Mouse (Mus musculus) large intestine, adult 2 months (tissue): ENCODE measurements around the gene Gm3417. TPM values are rescaled to one million over a fixed set of nuclear protein-coding genes. Genes with fewer than 3 reads are reported as not detected.
"Not testable (repeated sequence)": the region's sequence is repeated elsewhere in the genome, so short reads cannot be mapped to it uniquely, and the experiment has no call there.

ENCODE experiments used
- DNase-seq: peaks from one replicate; pipeline ENCODE4 v3.0.0-alpha.2; 2012; ENCODE audit warnings: low read depth, low spot score
- WGBS: fragments of 180-500 bp; shearing (Covaris S2); methylation state at CpG from one replicate; pipeline ENCODE4 v1.1.7; 2018; 5-methylcytosine and 5-hydroxymethylcytosine counted together
- polyA plus RNA-seq: library from polyadenylated mRNA; depleted of rRNA; stranded (reverse); fragments of >200 nt; gene quantifications from 2 replicates; pipeline ENCODE4 v1.2.3, GENCODE M21; 2012

The Gm3417 gene
- polyA plus RNA-seq, 1 experiment = not detected

- under 1% methylated on average over 21 of the region's 23 CpGs for WGBS
- no peak for DNase-seq
These were observed 18.1 kb downstream of the Gm3417 start for GRCm38 (mm10) chr17:14960520-14960919.

GRCm38 (mm10) chr17:14959979-14960378 lies 18.6 kb downstream of the Gm3417 start:
- WGBS = 16% methylated on average over 3 of the region's 3 CpGs

DNA sequence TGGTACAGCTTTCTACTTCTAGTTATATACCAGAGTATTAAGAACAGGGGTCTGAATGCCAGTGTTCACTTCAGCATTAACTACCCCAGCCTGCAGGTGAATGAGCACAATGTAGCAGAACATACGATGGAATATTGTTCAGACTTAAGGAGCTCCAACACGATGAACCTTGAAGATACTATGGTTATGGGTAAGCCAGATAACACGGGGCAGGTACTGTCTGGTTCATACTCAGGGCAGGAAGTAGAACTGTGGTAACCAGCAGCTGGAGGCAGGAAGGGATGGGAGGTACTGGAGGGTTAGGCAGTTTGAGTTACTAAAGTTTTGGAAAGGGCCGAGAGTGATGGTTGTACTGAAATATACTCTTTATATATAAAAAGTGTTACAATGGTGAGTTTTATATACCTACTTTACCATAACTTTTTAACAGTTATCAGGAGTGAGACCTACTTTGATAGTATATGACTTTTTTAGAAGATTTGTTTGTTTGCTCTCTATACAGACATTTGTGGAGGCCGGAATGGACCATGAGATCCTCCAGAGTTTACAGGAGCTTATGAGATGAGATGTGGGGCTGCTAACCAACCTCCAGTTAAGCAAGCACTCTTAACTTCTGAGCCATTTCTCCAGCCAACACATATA lies 19.8 kb downstream of the Gm3417 start:
- no peak for DNase-seq
- 80% methylated on average over 5 of the region's 5 CpGs for WGBS

More at GRCm38 (mm10) chr17:14959979-14960378, 18.6 kb downstream of the Gm3417 start:
- no peak for DNase-seq

DNA sequence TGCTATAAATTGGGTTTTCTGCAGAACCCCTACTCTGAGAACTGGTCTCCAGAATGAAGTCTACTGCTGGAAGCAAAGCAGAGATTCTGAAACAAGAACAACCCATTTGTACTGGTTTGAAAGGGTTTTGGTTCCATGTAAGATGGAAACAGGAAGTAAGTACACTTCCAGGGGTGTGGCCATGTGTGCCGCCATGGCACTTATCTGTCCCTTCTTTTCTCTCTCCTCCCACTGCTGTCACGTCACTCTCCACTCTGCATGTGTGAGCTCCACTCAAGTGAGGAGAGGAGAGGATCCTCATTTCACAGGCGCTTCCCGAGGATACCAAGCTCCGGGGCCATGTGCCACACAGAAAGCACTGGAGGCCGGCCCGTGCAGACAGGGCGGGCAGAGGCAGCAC lies 25.1 kb downstream of the Gm3417 start:
- no peak for DNase-seq
- 89% methylated on average over 8 of the region's 8 CpGs for WGBS

DNA sequence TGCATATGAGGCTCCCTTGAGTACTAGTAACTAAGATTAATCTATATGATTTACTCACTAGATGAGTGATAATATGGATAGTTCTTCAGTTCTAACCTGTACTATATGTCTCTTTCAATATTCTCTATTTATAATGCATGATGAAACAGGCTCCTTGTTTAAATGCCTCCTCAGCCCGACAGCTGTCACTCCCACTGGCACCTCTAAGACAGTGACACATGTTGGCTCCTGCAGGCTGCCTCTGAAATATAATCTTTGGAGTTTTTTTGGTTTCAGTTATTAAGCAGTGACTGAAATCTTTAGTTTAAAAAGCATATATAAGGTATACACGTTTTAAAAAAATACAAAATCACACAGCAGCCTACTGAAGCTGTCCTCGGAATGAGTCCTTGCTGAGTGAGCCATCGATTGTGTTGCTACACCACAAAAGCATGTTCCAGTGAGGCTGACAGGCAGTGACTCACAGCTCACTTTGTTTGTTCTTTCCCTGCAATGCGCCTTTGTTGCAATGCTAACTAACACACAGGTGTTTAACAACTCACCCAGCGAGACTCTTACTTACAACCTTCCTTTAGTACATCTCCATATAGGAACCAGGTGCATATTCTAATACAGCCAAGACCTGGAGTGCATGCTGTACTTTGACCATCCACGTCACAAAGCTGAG lies 29.3 kb downstream of the Gm3417 start:
- 56% methylated on average over 7 of the region's 7 CpGs for WGBS
- DNase-seq = no peak

GRCm38 (mm10) chr17:14944551-14944950 lies 34.0 kb downstream of the Gm3417 start:
- WGBS = 79% methylated on average over 1 of the region's 1 CpGs
- DNase-seq = no peak

DNA sequence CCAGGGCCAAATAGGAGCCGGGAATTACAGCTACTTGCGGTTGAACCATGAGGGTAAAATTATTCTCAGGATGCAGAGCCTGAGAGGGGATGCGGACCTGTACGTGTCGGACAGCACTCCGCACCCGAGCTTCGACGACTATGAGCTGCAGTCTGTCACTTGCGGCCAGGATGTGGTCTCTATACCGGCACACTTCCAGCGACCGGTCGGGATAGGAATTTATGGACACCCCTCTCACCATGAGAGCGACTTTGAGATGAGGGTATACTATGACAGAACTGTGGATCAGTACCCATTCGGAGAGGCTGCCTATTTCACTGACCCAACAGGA lies 34.9 kb downstream of the Gm3417 start:
- 8% methylated on average over 16 of the region's 16 CpGs for WGBS
- DNase-seq = no peak

- DNase-seq = peak; percentile 95
- under 1% methylated on average over 54 of the region's 54 CpGs for WGBS
These were observed 35.4 kb downstream of the Gm3417 start, which contains the start of the genes Wdr27 and 1600012H06Rik for GRCm38 (mm10) chr17:14943009-14943728. Gene Wdr27 (minus strand): TSS chr17:14943158. Gene 1600012H06Rik (plus strand): TSS chr17:14943184.

DNA sequence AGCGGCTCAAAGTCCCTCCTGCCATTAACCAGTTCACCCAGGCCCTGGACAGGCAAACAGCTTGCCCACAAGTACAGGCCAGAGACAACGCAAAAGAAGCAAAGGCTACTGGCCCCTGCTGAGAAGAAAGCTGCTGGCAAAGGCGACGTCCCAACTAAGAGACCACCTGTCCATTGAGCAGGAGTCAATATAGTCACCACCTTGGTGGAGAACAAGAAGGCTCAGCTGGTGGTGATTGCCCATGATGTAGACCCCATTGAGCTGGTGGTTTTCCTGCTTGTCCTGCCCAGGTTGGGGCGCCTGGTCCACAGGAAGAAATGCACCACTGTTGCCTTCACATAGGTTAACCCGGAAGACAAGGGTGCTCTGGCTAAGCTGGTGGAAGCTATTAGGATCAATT lies 36.4 kb downstream of the Gm3417 start:
- WGBS = 74% methylated on average over 6 of the region's 6 CpGs
- not testable (repeated sequence) for DNase-seq

GRCm38 (mm10) chr17:14935841-14936605 lies 42.6 kb downstream of the Gm3417 start:
- 67% methylated on average over 5 of the region's 5 CpGs for WGBS
- no peak for DNase-seq

- not testable (repeated sequence) for DNase-seq
- 40% methylated on average over 14 of the region's 14 CpGs for WGBS
These were observed 43.3 kb downstream of the Gm3417 start for GRCm38 (mm10) chr17:14935280-14935679.

DNA sequence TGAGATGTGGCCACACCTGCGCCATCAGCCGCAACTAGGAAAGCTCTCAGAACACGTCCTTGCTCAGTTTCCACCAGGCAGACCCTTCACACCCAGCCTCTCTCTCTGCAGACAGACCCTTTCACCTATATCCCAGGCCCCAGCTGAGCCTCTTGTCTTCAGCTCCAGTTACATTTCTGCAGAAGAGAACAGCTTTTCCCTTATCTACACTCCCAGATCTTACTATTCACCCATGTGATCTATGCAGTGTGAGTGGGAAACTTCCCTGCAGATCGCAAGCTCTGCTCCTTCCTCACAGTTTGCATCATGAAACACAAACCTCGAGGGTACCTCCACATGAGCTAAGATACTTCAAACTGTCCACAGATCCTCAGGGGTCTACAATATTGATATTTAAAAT lies 47.1 kb downstream of the Gm3417 start:
- DNase-seq = no peak
- WGBS = 83% methylated on average over 5 of the region's 5 CpGs

DNA sequence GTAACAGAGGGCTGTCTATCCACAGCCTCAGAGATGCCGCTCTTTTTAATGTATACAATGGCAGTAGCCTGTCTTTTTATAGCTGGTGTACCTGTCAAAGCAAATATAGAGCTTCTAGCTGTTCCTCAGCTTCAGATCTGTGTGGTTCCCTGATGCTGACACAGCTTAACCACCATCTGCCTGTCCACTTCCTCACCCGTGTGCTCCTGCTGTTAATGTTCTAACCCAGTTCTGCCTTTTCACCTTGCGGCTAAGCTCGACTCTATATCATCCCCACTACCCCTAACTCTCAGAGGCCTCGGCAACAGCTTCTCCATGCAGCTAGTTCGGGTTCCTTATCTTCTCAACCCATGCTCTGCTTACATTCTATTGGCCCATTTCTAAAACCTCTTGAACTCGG lies 47.9 kb downstream of the Gm3417 start:
- WGBS = 74% methylated on average over 7 of the region's 7 CpGs
- no peak for DNase-seq

DNA sequence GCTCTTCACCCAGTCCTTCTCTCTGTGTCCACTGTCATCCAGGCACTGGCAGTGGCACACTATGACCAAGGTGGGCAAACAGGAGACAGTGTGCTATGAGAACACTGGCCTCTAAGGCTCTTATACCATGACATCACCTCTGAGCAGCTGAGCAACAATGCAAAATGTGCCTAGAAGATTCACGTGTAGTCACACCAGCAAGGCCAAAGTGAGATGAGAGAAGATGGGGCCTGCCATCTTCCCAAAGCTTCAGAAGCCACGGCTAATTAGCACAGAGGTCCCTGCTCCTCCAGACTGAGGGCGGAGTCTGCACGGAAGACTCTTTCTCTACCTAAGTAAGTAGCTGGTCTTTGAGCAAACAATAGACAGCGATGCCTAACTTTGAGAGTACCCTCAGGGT lies 50.0 kb downstream of the Gm3417 start:
- 56% methylated on average over 5 of the region's 5 CpGs for WGBS
- DNase-seq = no peak

DNA sequence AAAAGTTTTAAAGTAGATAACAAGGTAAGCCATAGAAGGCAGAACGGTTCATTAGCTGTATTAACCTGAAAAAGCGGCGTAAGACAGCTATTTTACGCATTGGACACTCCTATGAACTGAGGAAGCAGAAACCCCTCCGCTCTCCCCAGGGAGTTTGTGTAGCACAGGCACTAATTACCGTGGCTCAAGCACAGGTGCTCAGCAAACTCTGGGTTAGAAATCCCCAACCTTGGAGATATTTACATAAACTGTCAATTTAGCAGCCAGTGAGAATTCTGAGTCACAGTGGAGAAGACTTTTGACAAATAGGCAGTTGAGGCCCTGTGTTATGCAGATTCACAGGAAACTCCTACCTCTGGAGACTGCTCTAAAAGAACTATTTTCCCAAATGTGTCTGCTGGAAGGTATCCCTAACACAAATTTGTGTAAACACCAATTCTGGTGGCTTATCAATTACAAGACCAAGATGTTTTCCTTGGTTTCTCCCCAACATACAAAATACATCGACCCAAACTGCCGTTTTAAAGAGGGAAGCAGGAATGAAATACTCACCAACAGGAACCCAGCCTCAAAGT lies 50.9 kb downstream of the Gm3417 start:
- 79% methylated on average over 8 of the region's 8 CpGs for WGBS
- no peak for DNase-seq

DNA sequence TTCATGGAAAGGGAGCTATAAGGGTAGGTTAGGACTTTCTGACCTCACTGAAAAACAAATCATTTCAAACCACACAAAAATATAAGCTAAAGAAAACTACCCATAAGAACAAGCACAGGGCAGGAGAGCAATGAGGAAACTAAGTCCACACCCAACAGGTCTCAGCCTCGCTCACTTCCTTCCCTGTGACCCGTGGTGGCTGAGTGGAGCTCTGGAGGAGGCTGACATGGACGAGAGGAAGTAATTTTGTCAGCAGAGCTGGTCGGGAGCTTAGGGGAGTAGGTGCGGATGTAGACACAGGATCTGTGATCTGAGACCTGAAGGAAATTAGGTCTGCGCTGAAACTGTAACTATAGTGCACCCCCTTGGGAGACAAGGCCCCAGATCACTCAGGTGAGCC lies 57.0 kb downstream of the Gm3417 start:
- DNase-seq = no peak
- 35% methylated on average over 6 of the region's 6 CpGs for WGBS

GRCm38 (mm10) chr17:14917866-14918265 lies 60.7 kb downstream of the Gm3417 start:
- WGBS = 67% methylated on average over 8 of the region's 8 CpGs
- no peak for DNase-seq

- 79% methylated on average over 4 of the region's 4 CpGs for WGBS
- no peak for DNase-seq
These were observed 64.2 kb downstream of the Gm3417 start for GRCm38 (mm10) chr17:14914401-14914800.
